Mouse (Mus musculus) lung, postnatal 36 days (tissue): ENCODE measurements at regions not wholly inside any gene's neighbourhood (a gene's known extent, or its start where the extent isn't known, plus 50 kb on each side); places are given as distances from the start of the nearest gene placed in this dataset.

Source experiments
- DNase-seq: peaks from one replicate; pipeline ENCODE4 v3.0.0; 2022; ENCODE audit warnings: mixed read lengths

DNA sequence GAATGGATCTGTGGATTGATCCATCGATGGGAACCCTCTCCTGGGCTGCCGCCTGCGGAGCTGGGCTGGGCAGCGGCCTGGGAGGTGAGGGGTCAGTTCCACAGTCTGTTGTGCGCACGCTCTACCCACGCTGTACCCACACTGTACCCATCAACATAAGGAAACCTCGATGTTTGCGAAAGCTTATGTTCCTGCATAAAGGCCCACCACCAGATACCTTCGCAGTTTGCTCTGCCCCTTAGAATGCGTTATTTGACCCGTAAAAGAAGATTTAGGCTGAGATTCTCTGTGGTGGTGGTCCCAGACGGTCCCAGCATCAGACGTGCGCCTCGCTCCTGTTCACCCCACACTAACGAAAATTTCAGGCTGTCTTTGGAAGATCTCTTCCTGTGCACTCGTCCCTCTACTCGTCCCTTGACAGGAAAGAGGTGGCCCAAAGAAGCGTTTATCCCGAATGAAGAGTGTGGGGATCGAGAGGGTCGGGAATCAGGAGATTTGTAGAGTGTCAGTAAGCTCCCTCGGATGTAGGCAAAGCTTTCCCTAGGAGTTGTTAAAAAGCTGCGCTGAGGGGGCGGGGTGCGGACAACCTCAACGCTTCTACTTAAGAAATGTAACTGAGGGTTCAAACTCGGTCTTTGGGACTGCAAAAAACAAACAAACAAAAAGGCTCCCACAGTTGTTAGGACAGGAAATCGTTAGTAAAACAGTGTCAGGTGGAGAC is 123.9 kb downstream of the Tmem161b start:
- DNase-seq, result no peak

DNA sequence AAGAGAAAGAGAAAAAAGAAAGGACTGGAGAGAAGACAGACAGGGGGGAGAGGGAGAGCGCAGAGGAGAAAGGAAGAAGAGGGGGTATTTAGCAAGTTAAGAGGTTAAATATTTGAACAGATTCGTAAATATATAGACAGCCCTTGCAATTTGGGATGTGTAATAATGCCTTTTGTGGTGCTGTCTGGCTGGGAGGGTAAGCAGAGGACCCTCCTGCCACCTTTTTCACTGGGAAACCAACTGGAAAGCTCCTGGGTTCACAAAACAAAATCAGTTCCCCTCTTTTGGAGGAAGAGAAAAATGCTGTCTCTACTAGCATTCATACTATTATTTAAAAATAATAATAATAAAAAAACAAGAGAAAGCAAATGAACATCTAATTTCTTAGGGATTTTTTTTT is 124.5 kb downstream of the Tmem161b start:
- no peak for DNase-seq

DNA sequence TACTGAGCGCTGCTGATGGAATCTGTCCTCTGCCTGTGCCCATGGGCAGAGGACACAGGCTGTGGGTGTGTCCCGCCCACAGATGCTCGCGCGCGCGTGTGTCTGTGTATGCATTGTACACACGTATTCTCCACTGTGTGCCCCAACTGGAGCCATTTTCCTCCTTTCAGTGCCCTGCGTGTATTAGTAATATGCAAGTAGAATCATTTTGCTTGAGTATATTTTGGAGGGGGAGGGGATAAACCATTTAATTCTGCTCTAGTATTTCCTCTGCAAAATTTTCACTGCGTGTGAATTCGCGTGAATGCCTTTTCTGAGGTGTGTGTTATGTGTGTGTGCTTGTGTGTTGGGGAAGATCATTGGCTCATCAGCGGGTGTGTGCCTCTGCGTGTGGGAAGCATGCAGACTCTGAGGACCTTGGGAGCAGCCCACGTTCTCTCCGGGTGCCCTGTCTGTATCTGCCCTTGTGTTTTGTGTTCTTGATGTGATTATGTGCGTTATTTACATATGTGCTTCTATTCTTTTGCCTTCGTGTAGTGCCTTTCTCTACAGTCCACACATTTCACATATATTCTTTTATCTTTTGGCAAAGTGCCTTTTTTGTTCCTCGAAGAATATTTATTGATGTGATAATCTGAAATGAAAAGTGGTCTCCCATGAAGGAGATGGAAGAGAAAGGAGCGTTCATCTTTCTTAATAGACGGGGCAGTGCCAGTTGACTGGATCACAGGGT is 125.3 kb downstream of the Tmem161b start:
- DNase-seq, result no peak

DNA sequence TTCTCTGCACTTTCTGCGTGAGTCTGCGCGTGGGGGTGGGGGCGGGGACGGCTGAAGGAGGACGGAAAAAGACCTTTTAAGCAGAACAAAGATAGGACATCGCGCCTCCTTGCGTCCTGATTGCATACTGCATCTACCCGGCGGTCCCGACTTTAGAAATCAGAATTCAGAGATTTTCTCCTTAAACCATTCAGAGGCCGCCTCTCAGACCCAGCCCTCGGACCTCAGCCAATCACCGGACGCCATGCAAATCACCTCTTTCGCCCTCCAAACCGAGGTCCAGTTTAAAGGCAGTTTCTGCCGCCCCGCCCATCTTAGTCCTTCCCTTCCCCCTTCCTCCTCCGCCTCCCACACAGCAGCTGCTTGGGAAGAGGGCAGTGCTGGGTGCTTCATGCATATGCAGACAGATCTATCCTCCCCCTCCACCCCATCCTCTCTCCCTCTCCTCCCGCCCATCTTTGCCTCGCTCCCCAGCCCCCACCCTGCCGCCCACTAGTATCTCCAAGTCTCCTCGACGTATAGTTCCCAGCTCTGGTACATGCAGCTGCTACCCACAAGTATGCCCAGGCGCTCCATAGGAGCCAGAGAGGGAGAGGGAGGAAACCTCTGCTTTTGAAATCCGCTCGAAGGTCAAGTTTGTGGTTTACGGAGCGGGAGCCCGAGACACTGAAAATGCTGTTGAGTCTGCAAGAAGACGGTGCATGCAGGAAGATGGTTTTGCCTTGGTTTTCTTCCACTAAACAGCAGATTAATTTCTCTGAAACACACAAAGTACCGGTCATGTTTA is 126.0 kb downstream of the Tmem161b start:
- DNase-seq, result peak; percentile 95

DNA sequence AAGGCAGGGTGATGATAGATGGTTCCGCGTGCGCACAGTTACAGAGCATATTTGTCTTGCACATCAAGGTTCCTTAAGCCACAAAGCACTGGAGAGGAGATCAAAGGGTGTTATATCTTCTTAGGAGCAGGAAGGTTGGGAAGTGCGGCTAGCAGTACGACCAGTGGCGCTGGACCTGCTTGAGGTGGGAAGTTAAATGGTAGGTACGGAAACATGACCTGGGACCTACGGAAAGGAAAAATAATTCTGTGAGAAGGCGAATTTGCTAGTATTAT is 126.5 kb downstream of the Tmem161b start:
- DNase-seq, result no peak

DNA sequence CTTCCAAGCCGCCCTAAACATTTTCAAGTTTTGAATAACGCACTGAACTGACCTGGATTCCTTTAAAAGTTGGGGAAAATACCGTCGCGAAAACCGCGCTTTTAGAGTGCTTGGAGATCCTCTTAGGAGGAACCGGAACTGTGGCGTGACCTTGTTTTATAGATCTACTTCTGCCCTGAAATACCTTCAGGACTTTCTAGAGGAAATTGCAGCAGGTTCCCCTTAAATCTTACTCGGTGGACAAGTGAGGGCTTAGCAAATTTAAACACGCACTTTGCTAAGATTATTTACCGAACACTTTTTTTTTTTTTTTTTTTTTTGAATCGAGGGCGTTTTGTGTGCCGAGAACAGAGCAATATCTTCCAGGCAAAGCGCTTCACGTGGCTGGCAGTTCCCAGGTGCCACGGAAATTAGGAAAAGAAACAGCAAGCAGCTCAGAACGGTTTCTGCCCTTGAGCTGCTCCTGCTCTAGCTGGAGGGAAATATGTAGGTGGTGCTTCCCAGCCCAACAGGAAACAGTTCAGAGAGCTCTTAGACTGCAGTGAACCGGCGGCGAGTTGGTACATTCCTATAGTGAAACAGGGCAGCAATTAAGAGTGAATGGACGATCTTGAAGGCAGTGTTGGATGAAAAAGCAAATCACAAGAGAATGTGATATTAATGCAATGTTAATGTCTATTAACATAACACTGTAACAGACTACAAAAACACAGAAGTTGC is 127.1 kb downstream of the Tmem161b start:
- peak; percentile 34 for DNase-seq

DNA sequence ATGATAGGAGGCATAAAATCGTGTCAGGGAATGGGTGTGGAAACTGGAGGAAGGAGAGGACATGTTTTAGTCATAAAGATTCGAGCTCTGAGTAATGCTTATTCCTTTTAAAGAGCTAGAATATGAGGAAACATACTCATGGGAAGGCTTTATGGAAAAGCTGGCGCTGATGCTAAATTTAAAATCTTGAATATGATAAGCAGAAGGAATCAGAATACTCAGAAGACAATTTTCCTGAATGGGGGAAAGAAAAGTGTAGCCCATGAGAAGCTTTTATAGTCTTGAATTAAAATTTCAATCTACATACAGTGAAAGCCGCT is 127.6 kb downstream of the Tmem161b start:
- DNase-seq, result no peak

DNA sequence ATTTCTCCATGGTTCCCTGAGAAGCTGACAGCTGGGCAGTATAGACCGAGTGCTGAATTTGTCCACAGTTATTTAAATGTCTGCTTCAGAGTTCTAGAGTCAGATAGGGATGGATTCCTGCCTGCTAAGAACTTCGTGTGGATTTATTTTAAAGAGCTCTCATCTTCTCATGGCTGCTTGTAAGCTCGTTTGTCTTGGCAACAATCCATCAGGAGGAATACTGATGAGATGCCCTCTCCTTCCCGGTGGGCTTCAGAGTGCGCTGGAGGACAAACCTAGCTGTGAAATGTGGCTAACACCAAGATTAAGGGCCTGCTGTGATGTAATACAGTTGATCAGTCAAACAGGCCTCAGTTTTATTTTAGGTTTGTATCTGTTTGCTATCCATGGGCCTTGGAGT is 128.7 kb downstream of the Tmem161b start:
- no peak for DNase-seq

DNA sequence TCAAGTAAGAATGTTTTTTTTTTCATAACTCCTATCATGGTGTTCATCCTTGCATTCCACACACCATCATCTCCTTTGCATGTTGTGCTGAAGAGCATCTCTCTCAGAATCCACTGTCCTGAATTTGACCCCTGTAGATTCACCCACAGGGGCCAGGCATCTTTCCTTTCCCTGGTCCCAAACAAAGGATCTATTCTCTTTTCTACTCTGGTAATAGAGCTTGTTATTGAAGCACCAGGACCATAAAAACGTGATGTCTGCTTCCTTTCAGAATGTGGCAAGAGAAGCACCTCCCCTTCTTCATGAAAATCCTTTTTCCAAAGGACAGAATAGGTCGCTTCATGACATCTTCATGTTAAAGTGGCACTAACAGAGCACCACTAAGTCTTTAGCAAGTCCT is 134.4 kb downstream of the Tmem161b start:
- DNase-seq, result no peak

DNA sequence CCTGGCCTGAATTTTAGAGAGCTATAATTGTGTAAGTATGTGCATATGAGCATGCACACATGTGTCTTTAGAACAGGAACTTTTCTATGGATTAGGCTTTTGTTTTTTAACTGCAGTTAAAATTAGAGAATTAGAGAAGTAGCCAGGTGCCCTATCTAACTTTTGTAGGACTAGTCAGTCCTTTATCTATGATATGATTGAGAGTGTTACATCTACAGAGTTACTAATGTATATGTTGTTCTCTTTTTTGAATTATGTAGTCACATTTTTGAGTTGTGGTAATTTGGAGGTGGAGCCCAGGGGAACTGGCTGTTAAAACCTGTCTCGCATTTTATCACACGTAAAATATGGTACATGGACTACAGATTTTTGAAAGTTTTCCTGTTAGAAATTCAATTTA is 138.4 kb downstream of the Tmem161b start:
- no peak for DNase-seq

DNA sequence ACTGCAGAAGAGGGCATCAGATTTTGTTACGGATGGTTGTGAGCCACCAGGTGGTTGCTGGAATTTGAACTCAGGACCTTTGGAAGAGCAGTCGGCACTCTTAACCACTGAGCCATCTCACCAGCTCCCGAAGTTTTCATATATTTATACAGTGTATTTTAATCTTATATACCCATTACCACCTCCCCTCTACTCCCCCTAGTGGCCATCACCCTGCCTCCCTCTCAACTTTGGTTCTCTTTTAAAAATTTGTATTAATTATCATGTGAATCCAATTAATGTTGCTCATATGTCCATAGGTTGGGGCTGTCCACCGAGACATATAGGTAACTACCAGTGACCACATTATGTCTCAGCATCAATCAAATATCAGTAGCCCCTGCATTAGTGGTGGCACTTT is 142.0 kb downstream of the Tmem161b start:
- DNase-seq, result no peak

DNA sequence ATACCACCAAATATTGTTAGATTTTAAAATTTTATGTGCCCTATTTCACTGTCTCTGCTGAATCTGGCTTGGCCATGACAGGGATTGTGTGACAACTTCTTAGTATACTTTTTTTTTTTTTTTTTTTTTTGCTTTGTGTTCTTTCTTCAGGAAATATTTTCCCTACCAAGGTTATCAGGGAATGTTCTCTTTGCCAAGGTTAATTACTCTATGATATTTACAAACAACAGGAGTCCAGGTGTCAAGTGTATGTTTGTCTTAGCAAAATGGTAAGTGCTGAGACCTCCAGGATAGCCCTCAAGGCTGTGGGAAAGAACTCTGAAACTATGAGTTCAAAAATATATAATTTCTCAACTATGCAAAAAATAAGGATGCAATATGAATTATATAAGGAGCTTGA is 143.4 kb downstream of the Tmem161b start:
- no peak for DNase-seq

DNA sequence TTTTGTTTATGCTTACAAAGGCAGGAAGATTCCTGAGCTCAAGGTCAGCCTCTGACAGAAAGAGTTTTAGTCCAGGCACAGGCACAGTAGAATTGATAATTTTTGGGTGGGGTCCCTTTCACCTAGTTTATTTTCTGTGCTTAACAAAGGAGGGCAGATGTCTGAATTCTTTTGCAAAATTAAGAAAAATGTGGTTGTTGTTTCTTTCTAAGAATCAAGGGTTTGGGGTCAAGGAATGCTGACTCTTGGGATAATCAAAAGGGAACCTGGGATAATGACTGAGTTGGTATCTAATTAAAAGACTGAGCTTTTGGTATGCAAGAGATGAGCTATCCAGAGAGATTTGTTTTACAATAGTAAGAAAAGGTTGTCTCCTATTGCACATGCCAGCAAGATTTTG is 143.9 kb downstream of the Tmem161b start:
- no peak for DNase-seq

DNA sequence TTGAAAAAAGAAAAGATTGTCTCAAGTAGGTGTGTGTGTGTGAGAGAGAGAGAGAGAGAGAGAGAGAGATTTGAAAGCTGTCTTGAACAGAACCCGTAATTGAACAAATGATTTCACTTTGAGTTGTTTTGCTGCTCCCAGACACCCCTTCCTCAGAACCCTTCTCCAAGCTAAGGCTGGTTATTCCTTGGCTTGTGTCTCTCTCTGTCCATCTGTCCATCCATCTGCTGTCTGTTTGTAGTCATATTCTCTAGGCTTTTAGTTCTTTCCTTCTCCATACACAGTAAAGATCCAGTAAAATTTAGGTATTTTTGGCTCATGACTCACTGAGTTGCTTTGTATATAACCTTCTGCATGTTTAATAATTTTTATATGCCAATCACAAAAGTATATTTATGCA is 144.7 kb downstream of the Tmem161b start:
- DNase-seq, result no peak

DNA sequence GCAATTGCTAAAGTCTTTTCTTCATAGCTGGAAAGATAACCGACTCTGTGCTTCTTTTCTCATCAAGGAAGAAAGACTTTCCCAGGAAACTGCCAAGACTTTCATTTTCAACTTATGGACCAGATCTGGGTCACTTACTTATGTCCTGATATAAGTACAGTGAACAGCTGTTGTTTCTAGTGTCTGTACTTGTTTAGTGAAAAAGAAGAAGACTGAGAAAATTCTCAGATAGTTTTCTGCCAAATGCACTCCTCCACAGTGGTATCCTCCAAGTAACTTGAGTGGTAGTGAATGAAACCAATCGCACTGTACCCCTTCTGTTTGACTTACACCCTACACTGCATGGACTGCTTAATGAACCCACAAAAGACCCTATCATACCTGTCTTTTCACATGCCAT is 146.1 kb downstream of the Tmem161b start:
- DNase-seq, result no peak

DNA sequence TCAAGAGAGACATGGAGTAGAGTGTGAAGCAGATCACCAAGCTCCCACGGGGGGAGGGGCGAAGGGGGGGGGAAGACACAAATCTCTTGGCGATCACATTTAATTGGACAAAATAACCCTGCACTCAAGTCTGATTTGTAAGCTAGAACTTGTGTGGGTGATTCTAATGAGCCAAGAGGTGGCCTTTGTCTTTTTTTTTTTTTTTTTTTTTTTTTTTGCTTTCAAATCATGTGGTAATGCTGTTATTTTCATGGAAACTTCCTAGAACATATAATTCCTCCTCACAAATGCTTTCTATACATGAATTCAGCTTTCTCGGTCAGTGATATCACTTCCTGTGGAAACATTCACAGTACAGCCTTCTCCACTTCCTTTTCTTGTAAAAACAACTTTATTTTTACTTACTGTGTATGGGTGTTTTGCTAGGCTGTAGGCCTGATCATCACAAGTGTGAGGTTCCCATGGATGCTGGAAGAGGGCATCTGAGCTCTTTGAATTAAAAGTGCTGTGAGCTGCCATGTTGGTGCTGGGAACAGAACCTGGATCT is 152.7 kb downstream of the Tmem161b start:
- DNase-seq, result no peak

DNA sequence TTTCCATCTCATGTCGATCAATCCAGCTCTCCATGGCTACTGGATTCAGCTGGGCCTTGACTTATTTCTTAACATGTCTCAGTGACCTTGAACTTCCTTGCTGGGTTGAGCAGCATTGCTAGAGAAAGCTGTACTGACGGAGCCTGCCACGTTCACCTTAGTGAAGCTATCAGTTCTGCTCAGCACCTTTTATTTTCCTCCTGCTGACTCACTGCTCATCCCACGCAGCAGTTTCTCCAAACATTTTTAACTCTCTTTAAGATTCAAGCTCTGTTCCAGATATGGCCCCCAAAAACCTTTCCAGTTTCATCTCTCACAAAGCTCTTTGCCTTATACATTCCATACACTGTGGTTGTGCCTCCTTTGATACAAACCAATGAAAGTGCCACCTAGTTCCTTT is 153.8 kb downstream of the Tmem161b start:
- no peak for DNase-seq

DNA sequence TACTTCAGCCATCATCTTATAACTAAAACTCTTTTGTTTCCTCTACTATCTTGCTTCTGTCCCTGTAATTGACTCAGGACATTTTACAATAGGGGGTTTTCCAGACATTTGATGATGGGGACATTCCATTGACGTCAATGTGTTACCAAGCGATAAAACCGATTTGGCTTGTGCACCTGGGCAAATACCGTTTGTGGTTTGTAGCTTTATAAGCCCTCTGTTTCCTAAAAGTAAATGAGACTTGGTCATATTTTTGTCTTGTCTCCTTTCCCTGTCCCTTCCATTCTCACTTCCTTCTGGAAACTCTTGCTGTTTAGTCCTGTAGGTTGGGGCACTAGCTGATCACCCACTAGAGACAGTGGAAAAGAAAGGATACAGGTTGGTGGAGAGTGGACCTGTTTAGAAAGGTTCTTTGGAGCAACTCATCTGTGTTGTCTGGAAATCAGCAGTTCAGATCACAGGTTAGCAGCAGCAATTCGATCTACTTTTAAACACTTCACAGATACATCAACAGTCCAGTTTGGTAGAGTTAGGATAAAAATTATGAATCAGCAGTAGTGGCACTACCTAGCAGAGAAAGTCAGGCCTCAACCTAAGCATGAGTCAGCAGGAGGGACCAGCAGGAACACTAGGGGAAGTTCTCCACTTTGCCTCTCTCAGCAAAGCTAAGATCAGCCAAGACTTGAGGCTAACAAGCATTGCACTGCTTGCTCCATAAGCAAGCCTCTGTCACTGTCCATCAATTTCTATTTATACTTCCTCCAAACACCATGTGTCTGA is 156.6 kb downstream of the Tmem161b start:
- no peak for DNase-seq

DNA sequence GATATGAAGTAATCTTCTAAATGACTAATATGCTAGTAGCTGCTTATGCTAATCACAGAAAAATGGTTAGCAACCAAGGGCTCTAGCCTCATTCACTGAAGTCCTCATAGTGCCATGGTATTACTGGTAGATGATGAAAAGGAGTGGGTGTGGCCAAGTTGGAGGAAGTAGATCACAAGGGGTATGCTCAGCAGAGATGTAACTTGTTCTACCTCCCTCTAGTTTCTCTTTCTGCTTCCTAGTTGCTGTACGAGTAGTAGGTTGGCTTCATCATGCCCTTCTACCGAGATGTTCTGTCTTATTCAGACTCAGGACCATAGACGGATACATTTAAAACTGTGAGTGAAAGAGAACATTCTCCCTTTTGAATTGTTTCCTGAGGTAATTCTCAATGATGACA is 169.5 kb downstream of the Tmem161b start:
- DNase-seq, result no peak

DNA sequence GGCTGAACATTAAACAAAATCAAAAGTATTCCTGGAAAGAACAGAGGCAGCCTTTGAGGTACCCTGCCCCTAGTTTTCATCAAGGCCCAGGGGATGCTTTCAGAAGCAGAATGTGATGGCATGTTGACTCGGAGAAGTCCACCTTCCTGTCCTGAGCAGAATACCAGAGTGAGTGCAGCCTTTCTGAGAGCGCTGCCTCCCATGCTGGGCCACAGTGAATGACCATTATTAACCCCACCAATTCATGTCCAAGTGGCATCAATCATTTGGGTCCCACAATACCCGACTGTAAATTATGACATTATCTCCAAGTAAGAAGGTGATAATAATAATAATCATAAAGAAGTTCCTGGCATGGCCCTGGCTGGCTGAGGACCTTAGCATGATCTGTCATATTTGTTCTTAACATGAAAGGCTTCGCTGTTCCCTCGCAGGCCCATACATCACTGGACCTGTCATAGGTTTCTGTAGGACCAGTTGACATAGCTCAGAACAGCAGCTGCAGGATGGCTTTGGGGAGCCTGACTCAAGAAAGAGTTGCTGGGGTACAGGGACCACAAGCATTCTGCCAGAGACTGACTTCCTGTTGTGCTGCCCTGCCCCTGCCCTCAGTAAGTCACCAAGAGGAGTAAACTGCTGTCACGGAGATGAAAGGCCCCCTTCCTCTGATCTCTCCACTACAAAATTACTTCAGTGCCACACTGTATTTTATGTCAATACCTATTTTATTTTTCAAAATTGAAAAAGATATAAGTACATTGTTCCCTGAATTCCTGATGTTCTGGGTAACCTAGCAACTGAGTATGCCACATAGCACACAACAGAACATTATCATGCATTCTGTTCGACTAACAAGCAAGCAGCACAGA is 176.6 kb downstream of the Tmem161b start:
- no peak for DNase-seq

DNA sequence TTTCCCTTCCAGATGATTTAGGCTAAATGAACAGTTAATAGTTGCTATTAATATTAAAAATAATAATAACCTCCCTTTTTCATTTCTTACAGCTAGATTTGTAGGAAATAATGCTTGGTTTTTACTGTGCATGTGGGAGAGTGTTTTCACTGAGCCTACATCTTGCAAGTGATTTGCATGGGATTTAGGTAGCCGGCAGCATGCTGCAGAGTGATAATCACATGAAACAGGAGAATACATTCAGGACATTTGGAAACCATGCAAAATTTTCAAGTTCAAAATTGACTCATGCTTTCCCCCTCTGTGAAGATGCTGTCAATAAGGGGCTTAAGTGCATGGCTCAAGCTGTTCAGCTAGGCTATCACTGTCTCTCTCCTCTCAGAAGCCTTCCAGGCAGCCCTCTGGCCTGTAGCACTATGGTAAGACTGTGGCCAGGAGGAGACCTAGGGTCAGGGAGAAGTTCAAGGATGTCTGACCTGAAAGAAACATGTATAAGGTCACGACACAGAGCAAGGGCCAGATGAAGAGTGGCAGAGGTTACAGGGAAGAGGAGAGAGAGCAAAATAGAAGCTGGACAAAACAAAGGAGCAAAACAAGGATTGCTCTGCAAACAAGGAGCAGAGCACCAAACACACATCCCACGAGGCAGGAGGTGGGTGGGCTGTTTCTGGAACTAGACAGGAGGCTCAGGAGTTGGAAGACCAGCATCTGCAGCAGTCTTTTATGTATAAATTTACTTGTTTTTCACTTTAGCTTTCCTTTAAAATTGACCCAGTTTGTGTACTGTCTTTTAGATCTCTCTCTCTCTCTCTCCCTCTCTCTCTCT is 177.5 kb downstream of the Tmem161b start:
- no peak for DNase-seq
